Mouse (Mus musculus): ENCODE data around the gene Scg2.

Gene Scg2

GRCm38 (mm10) chr1:79439609-79440308 is at the start of gene Scg2:
Gene Scg2 (minus strand): TSS chr1:79440120.
- peak; percentile 44 for DNase-seq

GRCm38 (mm10) chr1:79485546-79485945 is 45.6 kb upstream of the Scg2 start:
- no peak for DNase-seq

GRCm38 (mm10) chr1:79470856-79471255 is 30.9 kb upstream of the Scg2 start:
- DNase-seq: no peak

- no peak for DNase-seq
Observed at GRCm38 (mm10) chr1:79469871-79470270, 30.0 kb upstream of the Scg2 start.

- no peak for DNase-seq
Observed at GRCm38 (mm10) chr1:79466585-79466984, 26.7 kb upstream of the Scg2 start.

GRCm38 (mm10) chr1:79458558-79458957 is 18.6 kb upstream of the Scg2 start:
- no peak for DNase-seq

GRCm38 (mm10) chr1:79454164-79454563 is 14.2 kb upstream of the Scg2 start:
- no peak for DNase-seq

GRCm38 (mm10) chr1:79452339-79452738 is 12.4 kb upstream of the Scg2 start:
- DNase-seq: no peak

GRCm38 (mm10) chr1:79450343-79451021 is 10.6 kb upstream of the Scg2 start:
- DNase-seq: no peak

- no peak for DNase-seq
Observed at GRCm38 (mm10) chr1:79449943-79450342, 10.0 kb upstream of the Scg2 start.

- no peak for DNase-seq
Observed at GRCm38 (mm10) chr1:79445586-79445985, 5.7 kb upstream of the Scg2 start.

GRCm38 (mm10) chr1:79437755-79438154 is 2.2 kb downstream of the Scg2 start:
- DNase-seq: no peak

- no peak for DNase-seq
Observed at GRCm38 (mm10) chr1:79436671-79437070, 3.2 kb downstream of the Scg2 start.

- no peak for DNase-seq
Observed at GRCm38 (mm10) chr1:79429058-79429457, 10.9 kb downstream of the Scg2 start.

- DNase-seq: no peak
Observed at GRCm38 (mm10) chr1:79415496-79415895, 24.4 kb downstream of the Scg2 start.

- DNase-seq: no peak
Observed at GRCm38 (mm10) chr1:79406337-79406942, 33.5 kb downstream of the Scg2 start.

- DNase-seq: no peak
Observed at GRCm38 (mm10) chr1:79401090-79402012, 38.6 kb downstream of the Scg2 start.

GRCm38 (mm10) chr1:79400284-79400683 is 39.6 kb downstream of the Scg2 start:
- DNase-seq: no peak
